Mouse (Mus musculus): ENCODE measurements at regions not wholly inside any gene's neighbourhood (a gene's known extent, or its start where the extent isn't known, plus 50 kb on each side); places are given as distances from the start of the nearest gene placed in this dataset.

DNA sequence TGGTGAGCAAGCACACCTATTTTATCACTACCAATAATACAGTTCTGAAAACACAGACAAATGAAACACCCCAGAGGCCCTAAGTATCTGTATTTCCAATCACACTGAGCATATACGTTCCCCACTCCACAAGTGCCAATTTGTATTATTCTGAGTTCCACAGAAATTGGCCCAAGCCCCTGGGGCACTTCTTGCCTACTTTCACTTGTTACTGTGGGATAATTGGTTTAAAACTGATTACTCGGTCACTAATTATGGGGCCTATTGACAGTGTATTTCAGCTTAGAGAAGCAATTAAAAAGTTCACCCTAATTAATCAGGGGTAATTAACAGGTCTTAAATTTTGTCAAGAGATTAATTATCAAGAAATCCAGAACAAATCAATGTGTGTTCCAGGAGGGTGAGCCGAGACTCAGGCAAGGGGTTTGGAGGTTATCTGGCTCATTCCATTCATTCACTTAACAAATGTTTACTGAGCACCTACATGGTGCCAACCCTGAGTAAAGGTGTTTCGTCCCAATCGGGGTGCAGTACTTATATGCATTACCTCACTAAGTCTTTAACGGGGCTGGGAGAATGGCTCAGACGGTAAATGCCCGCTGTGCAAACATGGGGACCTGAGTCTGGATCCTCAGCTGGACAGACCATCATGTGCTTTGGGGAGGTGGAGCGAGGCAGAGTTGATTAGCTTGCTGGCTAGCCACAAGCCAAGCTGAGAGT lies 56.1 kb upstream of the Hs3st2 start:
- no peak for TF ChIP-seq CTCF (IDR thresholded peaks at IDR 0.05; ENCODE audit: borderline replicate concordance, insufficient read depth, low read depth, low read length)
- TF ChIP-seq POLR2A (IDR thresholded peaks at IDR 0.05; ENCODE audit: borderline replicate concordance, insufficient read depth, low read length), result no peak
